Mouse (Mus musculus) gastrocnemius, adult 8-10 months (tissue): ENCODE data around the gene Tfap2e. TPM values are rescaled to one million over a fixed set of nuclear protein-coding genes. Genes with fewer than 3 reads are reported as not detected.
A peak's percentile ranks its signal among the peaks of the same experiment; 100 is the strongest.

Experiments
- DNase-seq, 2 experiments: peaks; one replicate each; pipeline ENCODE4 v3.0.0; 2022; ENCODE audit warnings: low spot score in 2 of 2
- total RNA-seq, 4 experiments: library from RNA; stranded (reverse); gene quantifications; 2 replicates each; pipeline ENCODE4 v1.2.4; 2022

Gene Tfap2e
- total RNA-seq, 4 experiments from 2014 or later = not detected

GRCm38 (mm10) chr4:126707439-126707826, 28.6 kb downstream of the Tfap2e start:
- DNase-seq = no peak

GRCm38 (mm10) chr4:126706630-126707438, 29.2 kb downstream of the Tfap2e start:
- DNase-seq = no peak

GRCm38 (mm10) chr4:126696908-126697307, 39.1 kb downstream of the Tfap2e start:
- no peak for DNase-seq

GRCm38 (mm10) chr4:126693021-126693420, 43.0 kb downstream of the Tfap2e start:
- DNase-seq = no peak

- no peak for DNase-seq
Measured at GRCm38 (mm10) chr4:126689457-126689856, 46.6 kb downstream of the Tfap2e start.

- no peak for DNase-seq
Measured at GRCm38 (mm10) chr4:126683084-126683483, 53.0 kb downstream of the Tfap2e start.

GRCm38 (mm10) chr4:126682298-126682697, 53.7 kb downstream of the Tfap2e start:
- no peak for DNase-seq

GRCm38 (mm10) chr4:126677054-126678003, 58.7 kb downstream of the Tfap2e start, which contains the start of gene Psmb2:
TSS of gene Psmb2 (plus strand) at chr4:126677630.
- DNase-seq = peak; percentile 94

- no peak for DNase-seq
Measured at GRCm38 (mm10) chr4:126667075-126667474, 69.0 kb downstream of the Tfap2e start.

Other genes starting within 250 kb of the Tfap2e start
- 1 to 10 TPM; 4.8 to 6.6 (median 5.5) TPM for gene Ago4, start 202.8 kb downstream of the Tfap2e start, total RNA-seq
- gene Clspn, start 179.3 kb downstream of the Tfap2e start, total RNA-seq = under 1 TPM in 1 of 4 experiments, not detected in 3; 0.10 TPM
- gene 5730409E04Rik, start 126.4 kb downstream of the Tfap2e start, total RNA-seq = 10 to 100 TPM; 23.3 to 32.6 (median 27.5) TPM
- 10 to 100 TPM; 71.8 to 91.6 (median 87.9) TPM for gene Psmb2, start 58.6 kb downstream of the Tfap2e start, total RNA-seq
- gene Ncdn, start 17.2 kb upstream of the Tfap2e start, total RNA-seq = 10 to 100 TPM; 13.8 to 15.2 (median 14.6) TPM
- 10 to 100 TPM; 28.2 to 37.7 (median 33.6) TPM for gene AU040320, start 17.3 kb upstream of the Tfap2e start, total RNA-seq
- 10 to 100 TPM; 14.4 to 22.6 (median 17.8) TPM for gene Zmym4, start 231.9 kb upstream of the Tfap2e start, total RNA-seq